Mouse (Mus musculus) mouse embryonic stem cell (cell line): ENCODE results near the gene Naif1.

Experiments used
- in situ Hi-C, 2 experiments: fragments of 300-500 bp; cut with MboI; formaldehyde crosslinking; loops; 1 replicate in 1 of 2; 3 replicates in 1 of 2; pipeline ENCODE4 v1.14.3; 2019 to 2020; ENCODE audit warnings: low sequenced_read_pairs in 2 of 2, low pct_unique_long_range_greater_than_20kb in 1 of 2, mixed read lengths in 1 of 2; ENCODE audit not compliant: unreplicated experiment in 1 of 2

Gene Naif1

GRCm38 (mm10) chr2:32424796-32425195 is 25.5 kb upstream of the Naif1 start:
- in situ Hi-C loops, result no loop called here

- in situ Hi-C loops, result no loop called here
These were observed 24.7 kb upstream of the Naif1 start for GRCm38 (mm10) chr2:32425568-32425967.

GRCm38 (mm10) chr2:32426141-32426540 is 24.1 kb upstream of the Naif1 start:
- in situ Hi-C loops, result no loop called here

GRCm38 (mm10) chr2:32427720-32428119 is 22.5 kb upstream of the Naif1 start:
- in situ Hi-C loops, result no loop called here

- in situ Hi-C loops, result no loop called here
These were observed 22.0 kb upstream of the Naif1 start for GRCm38 (mm10) chr2:32428262-32428722.

- in situ Hi-C loops, result no loop called here
These were observed 20.9 kb upstream of the Naif1 start for GRCm38 (mm10) chr2:32429215-32429891.

- in situ Hi-C loops, result no loop called here
These were observed 19.3 kb upstream of the Naif1 start for GRCm38 (mm10) chr2:32430701-32431676.

- in situ Hi-C loops, result no loop called here
These were observed 13.4 kb upstream of the Naif1 start for GRCm38 (mm10) chr2:32436686-32437372.

- in situ Hi-C loops, result no loop called here
These were observed 12.6 kb upstream of the Naif1 start for GRCm38 (mm10) chr2:32437612-32438166.

GRCm38 (mm10) chr2:32438733-32439132 is 11.5 kb upstream of the Naif1 start:
- in situ Hi-C loops, result no loop called here

- in situ Hi-C loops, result no loop called here
These were observed 11.1 kb upstream of the Naif1 start for GRCm38 (mm10) chr2:32439177-32439576.

- in situ Hi-C loops, result no loop called here
These were observed 10.1 kb upstream of the Naif1 start for GRCm38 (mm10) chr2:32440164-32440563.

- in situ Hi-C loops, result no loop called here
These were observed 9.6 kb upstream of the Naif1 start for GRCm38 (mm10) chr2:32440632-32441031.

- in situ Hi-C loops, result no loop called here
These were observed 8.7 kb upstream of the Naif1 start for GRCm38 (mm10) chr2:32441550-32441949.

GRCm38 (mm10) chr2:32445535-32445934 is 4.7 kb upstream of the Naif1 start:
- in situ Hi-C loops, result no loop called here

GRCm38 (mm10) chr2:32447264-32447936 is 2.9 kb upstream of the Naif1 start:
- in situ Hi-C loops, result no loop called here

GRCm38 (mm10) chr2:32448480-32448879 is 1.8 kb upstream of the Naif1 start:
- in situ Hi-C loops, result no loop called here
